Mouse (Mus musculus) hindbrain, embryonic 13.5 days (tissue): ENCODE data around the gene Plekhn1. TPM values are rescaled to one million over a fixed set of nuclear protein-coding genes. Genes with fewer than 3 reads are reported as not detected.

Source experiments
- ATAC-seq: fragments of 200-750 bp; cut with Nextera tagmentation; 2 replicates; pipeline ENCODE4 v1.8.0; 2017; ENCODE audit warnings: moderate TSS enrichment; ENCODE audit not compliant: low FRiP score
- H3K27ac ChIP-seq: fragments of 300-500 bp; sonication (generic); 2 replicates; pipeline ENCODE4 v1.5.1; 2015; ENCODE audit warnings: inconsistent platforms, mild to moderate bottlenecking, moderate library complexity
- H3K27me3 ChIP-seq: fragments of 300-500 bp; sonication (generic); 2 replicates; pipeline ENCODE4 v1.6.1; 2015; ENCODE audit warnings: mild to moderate bottlenecking, inconsistent platforms
- H3K36me3 ChIP-seq: fragments of 300-500 bp; sonication (generic); 2 replicates; pipeline ENCODE4 v1.6.1; 2015; ENCODE audit warnings: mild to moderate bottlenecking, inconsistent platforms
- H3K4me1 ChIP-seq: fragments of 300-500 bp; sonication (generic); replicated peaks from 2 replicates; pipeline ENCODE4 v1.6.1; 2015; ENCODE audit warnings: inconsistent platforms
- H3K4me2 ChIP-seq: fragments of 300-500 bp; sonication (generic); 2 replicates; pipeline ENCODE4 v1.6.1; 2015; ENCODE audit warnings: inconsistent platforms, mild to moderate bottlenecking, moderate library complexity
- H3K4me3 ChIP-seq: fragments of 300-500 bp; sonication (generic); 2 replicates; pipeline ENCODE4 v1.5.1; 2015; ENCODE audit warnings: mild to moderate bottlenecking, inconsistent platforms
- H3K9ac ChIP-seq: fragments of 300-500 bp; sonication (generic); 2 replicates; pipeline ENCODE4 v1.6.1; 2015; ENCODE audit warnings: mild to moderate bottlenecking, inconsistent platforms
- H3K9me3 ChIP-seq: fragments of 300-500 bp; sonication (generic); 2 replicates; pipeline ENCODE4 v1.6.1; 2016; ENCODE audit warnings: inconsistent platforms
- WGBS: fragments of 180-500 bp; shearing (Covaris S2); methylation state at CpG from one replicate; pipeline ENCODE4 v1.1.7; 2015; 5-methylcytosine and 5-hydroxymethylcytosine counted together
- polyA plus RNA-seq: library from polyadenylated mRNA; unstranded; fragments of >200 nt; fragmentation: Nextera tagmentation; extraction: Ambion mirVana; gene quantifications from 2 replicates; pipeline ENCODE4 v1.2.1, GENCODE M21; 2015

Gene Plekhn1
- polyA plus RNA-seq, 1 experiment from 2014 or later: 26.6 TPM

- Histone ChIP-seq H3K9ac (peak overlapping the region; percentile 55), H3K36me3 (peaks cover 26% of the 10 kb centered on the region), H3K4me1 (peaks cover 90% of the 10 kb centered on the region), H3K9me3 (no peaks in the 10 kb centered on the region), H3K4me3 (no peak overlapping the region), H3K4me2 (peak overlapping the region; percentile 17; the same call in 1 of the 2 replicates), H3K27me3 (no peaks in the 10 kb centered on the region), H3K27ac (peak overlapping the region; percentile 8)
- WGBS: 50% methylated on average over 8 of the region's 8 CpGs
- no peak for ATAC-seq
Measured at GRCm38 (mm10) chr4:156192421-156193199, 42.0 kb downstream of the Plekhn1 start.

DNA sequence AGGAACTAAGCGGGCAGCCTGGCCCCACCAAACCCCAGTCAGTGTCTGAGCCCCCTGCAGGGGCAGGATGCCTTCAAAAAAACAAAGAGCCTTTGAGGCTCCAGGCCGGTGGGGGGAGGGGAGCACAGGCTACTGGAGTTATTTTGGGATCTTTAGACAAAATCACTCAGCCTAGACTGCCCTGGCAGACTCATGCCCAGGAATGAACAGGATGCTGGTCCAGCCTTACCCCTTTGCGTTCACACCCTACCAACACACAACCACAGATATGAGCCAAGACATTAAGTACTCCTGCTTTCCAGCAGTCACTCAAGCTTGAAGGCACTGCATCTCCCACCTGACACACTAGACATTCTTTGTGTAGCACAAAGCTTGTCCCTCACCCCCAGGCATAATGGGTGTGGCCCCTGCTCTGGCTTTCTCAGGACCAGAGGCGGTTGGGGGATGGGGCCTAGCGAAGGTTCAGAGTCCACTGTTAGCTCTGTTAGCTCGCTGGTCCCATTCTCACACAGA, 45.8 kb downstream of the Plekhn1 start:
- 8% methylated on average over 6 of the region's 6 CpGs for WGBS
- no peaks in the 10 kb centered on the region for H3K27me3 ChIP-seq

DNA sequence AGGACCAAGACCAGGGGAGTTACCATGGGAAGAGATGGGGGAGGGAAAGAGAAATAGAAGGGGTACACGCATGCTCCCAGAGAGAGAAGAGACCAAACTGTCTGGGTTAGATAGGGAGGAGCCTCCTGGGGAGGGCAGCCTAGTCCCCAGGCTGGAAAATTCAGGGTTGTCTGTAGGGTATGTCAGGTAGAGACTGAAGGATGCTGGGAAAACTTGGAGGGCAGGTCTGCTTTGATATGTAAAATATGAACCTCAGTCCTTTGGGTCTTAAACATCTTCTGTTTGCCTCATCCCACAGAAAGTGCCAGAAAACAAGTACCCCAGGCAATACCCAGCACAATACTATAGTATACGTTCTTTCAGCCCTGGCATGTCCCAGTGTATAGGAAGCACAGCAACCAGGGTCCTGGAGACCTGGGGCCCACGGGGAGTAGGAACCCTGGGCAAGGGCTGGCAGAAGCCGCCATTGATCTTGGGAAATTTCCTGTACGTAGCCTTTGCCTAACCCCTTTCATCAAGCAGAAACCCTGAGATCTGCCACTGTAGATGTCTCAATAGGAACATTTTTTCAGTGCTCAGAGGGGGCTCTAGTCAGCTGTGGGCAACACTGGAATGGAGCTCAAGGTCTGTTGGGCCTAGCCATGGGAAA, 46.4 kb downstream of the Plekhn1 start:
- Histone ChIP-seq H3K4me2 (peak overlapping the region; percentile 39), H3K4me3 (no peak overlapping the region), H3K9me3 (no peaks in the 10 kb centered on the region), H3K9ac (peak overlapping the region; percentile 60), H3K4me1 (peaks cover 100% of the 10 kb centered on the region), H3K36me3 (peaks cover 24% of the 10 kb centered on the region), H3K27ac (peak overlapping the region; percentile 89), H3K27me3 (no peaks in the 10 kb centered on the region)
- ATAC-seq: 0 out of 2 replicates have a peak, but pooled peaks have one; percentile 0
- WGBS: 24% methylated on average over 5 of the region's 5 CpGs

More for the DNA sequence above, 45.8 kb downstream of the Plekhn1 start:
- peak overlapping the region; percentile 60 for H3K9ac ChIP-seq
- H3K4me3 ChIP-seq: no peak overlapping the region
- H3K4me1 ChIP-seq: peaks cover 100% of the 10 kb centered on the region
- peak overlapping the region; percentile 39 for H3K4me2 ChIP-seq
- ATAC-seq: peak; percentile 52
- H3K9me3 ChIP-seq: no peaks in the 10 kb centered on the region
- peak overlapping the region; percentile 89 for H3K27ac ChIP-seq
- peaks cover 23% of the 10 kb centered on the region for H3K36me3 ChIP-seq

DNA sequence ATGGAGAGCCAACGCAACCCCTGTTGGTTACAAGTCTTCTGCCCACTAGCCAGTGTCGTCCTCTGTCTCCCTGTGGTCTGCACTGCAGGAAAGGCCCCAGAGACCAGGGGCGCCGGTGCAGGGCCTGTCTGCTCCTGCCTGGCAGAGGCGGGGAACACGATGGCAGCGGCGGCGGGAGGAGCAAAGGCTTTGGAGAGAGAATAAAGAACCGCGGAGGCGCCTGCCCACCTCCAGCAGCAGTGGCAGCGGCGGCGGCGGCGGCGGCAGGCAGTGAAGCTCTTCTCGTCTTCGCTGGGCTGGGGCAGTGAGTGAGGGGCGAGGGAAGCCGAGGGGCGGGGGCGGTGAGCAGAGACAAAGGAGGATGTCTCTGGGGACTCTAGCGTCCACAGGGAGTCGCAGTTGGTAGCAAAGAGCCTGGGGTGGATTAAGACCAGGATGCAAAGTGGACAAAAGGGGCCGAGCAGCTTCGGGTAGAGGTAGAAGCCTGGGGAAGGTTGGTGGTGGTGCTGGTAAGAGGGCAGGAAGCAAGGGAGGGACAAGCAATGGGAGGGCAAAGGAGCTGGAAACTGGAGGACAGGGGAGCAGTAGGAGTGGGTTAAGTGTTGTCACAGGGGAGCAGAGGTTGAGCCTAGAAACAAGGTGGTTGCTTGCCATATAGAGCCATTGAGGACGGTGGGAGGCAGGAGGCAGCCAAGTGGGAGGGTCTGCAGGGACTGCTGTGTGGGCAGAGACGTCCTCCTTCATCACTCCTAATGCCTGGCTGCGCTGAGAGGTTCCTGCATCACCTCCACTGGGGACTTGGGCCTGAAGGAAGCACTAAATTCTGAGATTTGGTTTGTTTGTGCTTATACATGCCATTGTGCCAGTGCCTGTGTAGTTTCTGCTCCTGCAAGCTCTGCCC, 48.5 kb downstream of the Plekhn1 start:
- H3K27ac ChIP-seq: peak overlapping the region; percentile 98
- peaks cover 25% of the 10 kb centered on the region for H3K36me3 ChIP-seq
- no peaks in the 10 kb centered on the region for H3K27me3 ChIP-seq
- H3K9ac ChIP-seq: peak overlapping the region; percentile 90
- WGBS: 3% methylated on average over 31 of the region's 31 CpGs
- H3K9me3 ChIP-seq: no peaks in the 10 kb centered on the region
- peak overlapping the region; percentile 62 for H3K4me3 ChIP-seq
- peak overlapping the region; percentile 86 for H3K4me2 ChIP-seq
- H3K4me1 ChIP-seq: peaks cover 100% of the 10 kb centered on the region
- ATAC-seq: peak; percentile 49

DNA sequence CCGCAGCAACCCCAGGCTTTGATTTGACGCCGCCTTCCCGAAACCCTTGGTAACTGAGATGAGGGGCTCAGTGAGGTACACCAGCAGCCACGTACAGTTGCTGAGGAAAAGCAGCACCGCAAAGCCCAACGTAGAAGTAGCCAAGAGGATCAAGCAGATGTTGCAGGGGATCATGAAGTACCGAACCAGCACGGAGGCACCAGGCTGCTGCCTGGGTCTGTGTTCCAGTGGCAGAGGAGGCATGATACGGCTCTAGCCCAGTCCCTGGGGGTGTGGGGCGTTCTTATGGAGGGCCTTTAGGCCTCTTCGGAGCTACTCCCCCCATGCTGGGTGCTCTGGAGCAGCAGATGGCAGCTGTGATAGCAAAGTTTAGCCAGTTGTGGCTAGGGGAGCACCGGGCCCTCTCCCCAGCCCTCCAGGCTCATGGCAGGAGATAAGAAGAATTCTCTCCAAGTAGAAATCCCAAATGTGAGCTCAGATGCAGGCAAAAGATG, 49.2 kb downstream of the Plekhn1 start:
- H3K27ac ChIP-seq: peak overlapping the region; percentile 98
- 49% methylated on average over 13 of the region's 13 CpGs for WGBS
- H3K4me3 ChIP-seq: peak overlapping the region; percentile 62
- no peak for ATAC-seq
- H3K4me1 ChIP-seq: peaks cover 100% of the 10 kb centered on the region
- peak overlapping the region; percentile 86 for H3K4me2 ChIP-seq
- no peaks in the 10 kb centered on the region for H3K9me3 ChIP-seq
- no peaks in the 10 kb centered on the region for H3K27me3 ChIP-seq
- peaks cover 21% of the 10 kb centered on the region for H3K36me3 ChIP-seq
- peak overlapping the region; percentile 90 for H3K9ac ChIP-seq

DNA sequence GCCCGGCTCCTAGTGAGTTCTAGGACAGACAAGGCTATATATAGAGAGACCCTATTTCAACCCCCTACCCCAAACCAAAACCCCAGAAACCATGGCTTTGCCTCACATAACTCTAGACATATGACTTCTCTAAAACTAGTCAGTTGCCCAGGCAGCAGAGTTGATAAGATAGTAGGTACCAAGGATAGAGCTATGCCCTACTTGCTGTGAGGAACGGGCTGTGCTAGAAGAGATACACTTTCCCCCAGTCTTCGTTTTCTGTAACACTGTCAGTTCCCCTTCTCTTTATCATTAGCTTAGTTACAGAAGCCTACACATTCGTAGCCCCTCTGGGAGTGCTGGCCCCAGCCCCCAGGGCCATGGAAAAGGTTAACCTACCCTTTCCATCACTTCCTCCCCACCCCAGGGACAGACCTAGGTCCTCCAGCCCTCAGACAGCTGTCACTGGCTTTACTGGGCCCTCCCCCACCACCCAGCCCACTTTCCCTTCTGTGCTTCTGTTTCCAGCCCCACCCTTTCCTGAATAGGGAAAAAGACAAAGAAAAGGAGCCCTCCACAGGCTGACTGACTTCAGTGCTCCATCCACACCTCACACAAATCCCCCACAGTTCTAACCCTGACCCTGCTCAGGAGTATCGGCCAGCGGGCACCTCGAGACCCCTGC, 50.2 kb downstream of the Plekhn1 start:
- WGBS: 71% methylated on average over 7 of the region's 7 CpGs
- ATAC-seq: 0 out of 2 replicates have a peak, but pooled peaks have one; percentile 14
- H3K27me3 ChIP-seq: no peaks in the 10 kb centered on the region

GRCm38 (mm10) chr4:156183747-156184146, 50.9 kb downstream of the Plekhn1 start:
- Histone ChIP-seq H3K4me3 (peak overlapping the region; percentile 62), H3K4me1 (peaks cover 92% of the 10 kb centered on the region), H3K27ac (no peak overlapping the region), H3K27me3 (no peaks in the 10 kb centered on the region), H3K9ac (peak overlapping the region; percentile 69), H3K4me2 (peak overlapping the region; percentile 86), H3K36me3 (peaks cover 36% of the 10 kb centered on the region), H3K9me3 (no peaks in the 10 kb centered on the region)
- ATAC-seq: no peak
- 86% methylated on average over 5 of the region's 5 CpGs for WGBS

More for the DNA sequence above, 50.2 kb downstream of the Plekhn1 start:
- Histone ChIP-seq H3K9ac (peak overlapping the region; percentile 90), H3K4me2 (peak overlapping the region; percentile 86), H3K4me3 (peak overlapping the region; percentile 62), H3K4me1 (peaks cover 99% of the 10 kb centered on the region), H3K36me3 (peaks cover 30% of the 10 kb centered on the region), H3K9me3 (no peaks in the 10 kb centered on the region), H3K27ac (peak overlapping the region; percentile 98)

GRCm38 (mm10) chr4:156177630-156178029, 57.0 kb downstream of the Plekhn1 start:
- peaks cover 31% of the 10 kb centered on the region for H3K4me1 ChIP-seq
- 98% methylated on average over 9 of the region's 9 CpGs for WGBS
- ATAC-seq: no peak

DNA sequence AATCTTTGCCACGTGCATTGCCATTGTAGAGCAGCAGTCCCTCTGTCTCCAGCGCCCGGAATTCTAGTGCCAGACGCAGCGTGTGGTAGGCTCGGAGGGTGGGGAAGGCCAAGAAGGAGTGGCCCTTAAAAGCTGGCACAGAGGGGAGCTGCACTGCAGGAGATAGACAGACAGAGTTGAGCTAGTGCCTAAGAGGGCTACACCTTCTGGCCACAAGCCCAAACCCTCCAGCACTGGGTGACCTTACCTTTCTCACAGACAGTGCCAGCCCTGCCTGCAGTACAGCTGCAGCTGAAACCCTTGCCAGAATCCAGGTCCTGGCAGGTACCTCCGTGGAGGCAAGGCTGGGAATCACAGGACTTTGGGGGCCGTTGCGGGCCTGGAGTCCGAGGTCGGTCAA, 62.8 kb downstream of the Plekhn1 start:
- no peaks in the 10 kb centered on the region for H3K27me3 ChIP-seq
- no peaks in the 10 kb centered on the region for H3K9me3 ChIP-seq
- H3K27ac ChIP-seq: no peak overlapping the region
- no peaks in the 10 kb centered on the region for H3K4me1 ChIP-seq
- 98% methylated on average over 11 of the region's 11 CpGs for WGBS
- no peak for ATAC-seq
- peaks cover 100% of the 10 kb centered on the region for H3K36me3 ChIP-seq
- H3K4me3 ChIP-seq: no peak overlapping the region
- no peak overlapping the region for H3K9ac ChIP-seq
- H3K4me2 ChIP-seq: no peak overlapping the region

More at GRCm38 (mm10) chr4:156177630-156178029, 57.0 kb downstream of the Plekhn1 start:
- Histone ChIP-seq H3K36me3 (peaks cover 94% of the 10 kb centered on the region), H3K4me2 (no peak overlapping the region), H3K27ac (no peak overlapping the region), H3K4me3 (no peak overlapping the region), H3K9me3 (no peaks in the 10 kb centered on the region), H3K9ac (no peak overlapping the region), H3K27me3 (no peaks in the 10 kb centered on the region)
